Mouse (Mus musculus): ENCODE data around the gene Pml. TPM values are rescaled to one million over a fixed set of nuclear protein-coding genes. Genes with fewer than 3 reads are reported as not detected.

Gene Pml
- polyA plus RNA-seq, 2 experiments from 2014 or later: 45.9 to 77.9 TPM

GRCm38 (mm10) chr9:58234502-58235015 is 15.0 kb downstream of the Pml start:
- ATAC-seq: no peak

GRCm38 (mm10) chr9:58232374-58232773 is 17.2 kb downstream of the Pml start:
- no peak for ATAC-seq

GRCm38 (mm10) chr9:58231746-58232145 is 17.8 kb downstream of the Pml start:
- ATAC-seq: no peak

- ATAC-seq: no peak
Observed at GRCm38 (mm10) chr9:58228777-58229466, 20.7 kb downstream of the Pml start.

- peak; percentile 58 for ATAC-seq
Observed at GRCm38 (mm10) chr9:58225915-58226913, 23.4 kb downstream of the Pml start.

- ATAC-seq: no peak
Observed at GRCm38 (mm10) chr9:58224356-58224755, 25.2 kb downstream of the Pml start.

- ATAC-seq: no peak
Observed at GRCm38 (mm10) chr9:58220218-58220903, 29.2 kb downstream of the Pml start.

GRCm38 (mm10) chr9:58218539-58218938 is 31.0 kb downstream of the Pml start:
- ATAC-seq: no peak

GRCm38 (mm10) chr9:58216402-58216801 is 33.2 kb downstream of the Pml start:
- no peak for ATAC-seq

GRCm38 (mm10) chr9:58214519-58215180 is 34.9 kb downstream of the Pml start:
- ATAC-seq: no peak

GRCm38 (mm10) chr9:58213865-58214264 is 35.7 kb downstream of the Pml start:
- ATAC-seq: no peak

- no peak for ATAC-seq
Observed at GRCm38 (mm10) chr9:58213377-58213776, 36.2 kb downstream of the Pml start.

GRCm38 (mm10) chr9:58210304-58210627 is 39.3 kb downstream of the Pml start:
- no peak for ATAC-seq

GRCm38 (mm10) chr9:58209462-58210303 is 39.9 kb downstream of the Pml start:
- ATAC-seq: no peak

GRCm38 (mm10) chr9:58206013-58206412 is 43.6 kb downstream of the Pml start:
- no peak for ATAC-seq

GRCm38 (mm10) chr9:58204448-58205000 is 45.1 kb downstream of the Pml start:
- ATAC-seq: peak; percentile 60

GRCm38 (mm10) chr9:58203516-58204447 is 45.8 kb downstream of the Pml start, which contains the start of the genes Islr and Islr2:
Gene Islr, minus strand, starts transcription at chr9:58204306.
Gene Islr2, minus strand, starts transcription at chr9:58204319.
- ATAC-seq: peak; percentile 86

- ATAC-seq: no peak
Observed at GRCm38 (mm10) chr9:58202676-58203453, 46.7 kb downstream of the Pml start.
